Mouse (Mus musculus): Measurements from ENCODE around the gene Ikzf2. TPM values are rescaled to one million over a fixed set of nuclear protein-coding genes. Genes with fewer than 3 reads are reported as not detected.

The Ikzf2 gene
- polyA plus RNA-seq (2017; shearing (Covaris generic)): 321 TPM

GRCm38 (mm10) chr1:69687076-69687991, at the start of gene Ikzf2:
Gene Ikzf2, minus strand, starts transcription at chr1:69687245.

Other genes starting within 250 kb of the Ikzf2 start
- 0.27 TPM for gene Spag16, start 139.7 kb upstream of the Ikzf2 start, polyA plus RNA-seq (2017; shearing (Covaris generic))